Mouse (Mus musculus): ENCODE measurements around the gene Abcb9.

Gene Abcb9

GRCm38 (mm10) chr5:124095077-124095581, 469 bp downstream of the Abcb9 start:
- in situ Hi-C loops (cut with MboI; ENCODE audit: unreplicated experiment in 2 of 2), result loop anchor here in 1 of 2 experiments (25.0 kb wide), 1 partner anchor 133 kb away; the partner anchor contains the start of gene Hip1r

GRCm38 (mm10) chr5:124093852-124094604, 1.6 kb downstream of the Abcb9 start:
- in situ Hi-C loops (cut with MboI; ENCODE audit: unreplicated experiment in 2 of 2), result loop anchor here in 1 of 2 experiments (25.0 kb wide), 1 partner anchor 132 kb away; the partner anchor contains the start of gene Hip1r

DNA sequence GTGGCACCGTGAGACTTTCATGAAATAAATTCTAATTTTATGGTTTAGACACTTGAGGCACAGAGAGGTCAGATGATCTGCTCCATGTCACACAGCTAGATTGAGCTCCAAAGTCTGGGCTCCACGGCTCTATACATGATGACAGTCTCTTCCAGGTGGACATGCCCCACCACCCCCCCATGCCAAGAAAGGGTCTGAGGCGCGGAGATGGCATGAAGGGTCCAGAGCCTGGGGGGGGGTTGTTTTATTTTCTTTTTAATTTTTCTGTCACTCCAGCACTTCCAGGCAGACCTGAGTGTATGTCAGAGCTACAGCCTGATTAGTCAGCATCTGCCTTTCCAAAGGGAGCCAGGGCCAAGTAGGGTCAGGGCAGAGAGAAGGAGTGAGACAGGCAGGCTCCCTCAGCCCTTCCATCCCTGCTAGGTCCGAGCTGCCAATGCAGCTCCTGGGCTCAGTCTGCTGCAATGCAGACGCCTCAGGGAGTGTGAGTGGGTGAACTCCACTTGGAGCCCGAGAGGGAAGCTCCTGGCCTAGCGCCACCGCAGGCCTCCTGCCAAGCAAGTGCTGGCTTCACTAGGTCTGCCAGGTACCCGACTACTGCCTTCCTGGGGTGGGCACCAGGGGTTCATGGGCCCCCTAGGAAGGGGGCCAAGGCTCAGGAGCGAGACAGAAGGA, 2.3 kb downstream of the Abcb9 start:
- in situ Hi-C loops (cut with MboI; ENCODE audit: unreplicated experiment in 2 of 2), result loop anchor here in 1 of 2 experiments (25.0 kb wide), 1 partner anchor 131 kb away; the partner anchor contains the start of gene Hip1r

- in situ Hi-C loops (cut with MboI; ENCODE audit: unreplicated experiment in 2 of 2), result loop anchor here in 1 of 2 experiments (25.0 kb wide), 1 partner anchor 130 kb away; the partner anchor contains the start of gene Hip1r
Observed at GRCm38 (mm10) chr5:124091951-124092406, 3.6 kb downstream of the Abcb9 start.

DNA sequence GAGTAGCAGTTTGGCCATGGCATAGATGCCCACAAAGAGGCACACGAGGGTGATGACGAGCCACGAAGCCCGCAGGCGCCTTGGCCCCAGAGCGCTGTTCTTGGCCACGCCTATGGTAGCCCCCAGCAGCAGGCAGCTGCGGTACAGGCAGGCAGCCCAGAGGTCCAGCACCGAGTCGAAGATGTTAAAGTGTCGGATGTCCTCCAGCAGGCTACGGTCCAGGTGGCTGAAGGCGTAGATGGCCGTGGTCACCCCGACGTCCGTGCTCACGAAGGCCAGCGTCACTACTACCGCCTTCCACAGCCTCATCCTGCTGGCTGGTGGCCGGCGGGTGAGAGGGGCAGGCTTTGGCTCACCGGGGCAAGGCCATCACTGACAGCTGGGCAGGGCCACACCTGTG, 5.7 kb downstream of the Abcb9 start:
- in situ Hi-C loops (cut with MboI; ENCODE audit: unreplicated experiment in 2 of 2), result loop anchor here in 1 of 2 experiments (25.0 kb wide), 1 partner anchor 128 kb away; the partner anchor contains the start of gene Hip1r

DNA sequence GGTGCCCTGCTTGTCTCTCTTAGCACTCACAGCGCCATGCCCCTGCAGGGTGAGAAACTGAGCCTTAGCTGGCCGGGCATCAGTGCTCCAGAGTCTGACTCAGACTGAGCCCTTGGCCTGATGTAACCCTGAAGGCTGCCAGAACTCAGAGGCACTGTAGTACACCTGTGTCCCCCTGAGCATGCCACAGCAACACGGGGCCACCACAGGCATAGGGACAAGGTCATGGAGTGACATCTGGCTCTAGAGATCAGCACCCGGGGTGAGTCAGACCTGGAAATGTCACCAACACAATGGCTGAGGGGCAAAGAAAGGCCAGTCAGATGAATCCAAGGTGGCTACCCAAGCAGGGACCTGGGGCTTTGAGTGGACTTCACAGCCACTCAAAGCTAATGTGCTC, 8.7 kb downstream of the Abcb9 start:
- in situ Hi-C loops (cut with MboI; ENCODE audit: unreplicated experiment in 2 of 2), result loop anchor here in 1 of 2 experiments (25.0 kb wide), 1 partner anchor 125 kb away; the partner anchor contains the start of gene Hip1r

DNA sequence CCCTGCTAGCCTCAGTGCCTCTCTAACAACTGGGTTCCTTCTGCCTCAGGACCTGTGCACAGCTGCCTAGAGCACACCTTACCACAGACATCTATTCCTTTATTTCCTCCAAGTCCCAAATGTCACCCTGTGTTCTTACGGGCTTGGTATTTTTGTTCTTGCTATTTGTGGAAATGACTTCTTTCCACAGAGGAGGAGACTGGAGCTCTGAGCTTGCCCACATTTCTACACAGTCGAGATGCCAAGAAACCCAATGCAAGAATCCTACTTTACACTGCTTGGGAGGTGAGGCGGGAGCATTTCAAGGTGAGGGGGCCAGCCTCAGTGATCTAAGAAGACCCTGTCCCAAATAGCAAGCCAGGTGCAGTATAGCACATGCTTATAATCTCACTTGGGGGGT, 10.1 kb downstream of the Abcb9 start:
- in situ Hi-C loops (cut with MboI; ENCODE audit: unreplicated experiment in 2 of 2), result loop anchor here in 1 of 2 experiments (25.0 kb wide), 1 partner anchor 123 kb away; the partner anchor contains the start of gene Hip1r

DNA sequence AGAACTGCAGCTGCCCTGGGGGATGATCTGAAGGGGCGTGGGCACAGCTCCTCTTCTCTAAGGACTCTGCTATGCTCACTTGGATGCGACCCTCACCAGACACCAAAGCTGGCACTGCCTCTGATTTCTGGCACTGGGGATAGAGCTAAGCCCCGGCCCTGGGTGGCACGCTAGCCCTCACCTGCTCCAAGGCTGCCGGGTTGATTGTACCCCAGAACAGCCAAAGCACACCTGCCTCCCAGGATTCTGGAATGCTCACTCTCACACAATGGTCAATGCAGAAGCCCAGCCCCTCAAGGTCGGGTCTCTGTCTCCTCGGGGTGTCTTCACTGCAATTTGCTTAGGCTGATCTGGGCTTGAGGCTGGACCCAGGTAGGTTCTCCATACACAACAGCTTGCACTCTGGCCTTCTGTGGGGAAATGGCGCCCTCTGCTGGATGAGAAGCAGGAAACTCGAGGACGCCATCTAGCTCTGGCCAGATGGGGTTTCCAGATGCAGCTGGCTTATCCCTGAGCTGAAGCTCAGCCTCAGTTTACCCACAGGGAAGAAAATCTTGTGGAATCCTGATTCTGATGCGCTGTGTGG, 10.9 kb downstream of the Abcb9 start:
- in situ Hi-C loops (cut with MboI; ENCODE audit: unreplicated experiment in 2 of 2), result loop anchor here (5.0 to 25.0 kb wide), 3 partner anchors 82 to 137 kb away; partner anchors contain the start of gene Hip1r (in 1 of the 2)

DNA sequence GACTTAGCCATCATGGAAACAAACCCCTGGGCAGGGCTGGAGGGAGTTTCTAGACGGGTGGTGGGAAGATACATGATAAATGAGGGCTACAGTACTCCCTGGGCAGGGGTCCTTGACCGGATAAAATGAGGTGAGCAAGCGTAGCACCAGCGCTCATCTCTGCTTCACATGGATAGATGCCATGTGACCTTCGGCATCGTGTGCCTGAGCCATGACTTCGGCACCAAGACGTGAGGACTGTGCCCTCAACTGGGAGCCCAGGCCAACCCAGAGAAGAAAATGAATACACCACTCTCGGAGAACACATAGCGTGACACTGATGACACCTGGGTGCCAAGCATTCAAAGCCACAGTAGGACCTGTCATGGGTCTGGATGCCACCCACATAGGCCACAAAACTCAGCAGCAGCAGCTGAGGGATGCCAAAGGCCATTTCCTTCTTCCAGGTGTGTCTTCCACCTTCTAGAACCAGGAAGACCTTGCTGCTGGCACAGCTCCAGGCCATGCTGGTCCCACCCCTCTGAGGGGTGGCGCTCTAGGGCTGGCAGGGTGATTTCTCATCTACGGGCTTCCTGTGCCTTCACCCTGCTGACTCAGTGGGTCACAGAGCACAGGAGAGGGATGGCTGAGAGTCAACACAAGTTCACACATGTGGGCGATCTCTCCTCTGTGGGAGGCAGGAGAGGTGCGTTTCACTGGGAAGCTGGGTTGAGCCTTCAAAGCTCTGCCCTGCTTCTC, 11.6 kb downstream of the Abcb9 start:
- in situ Hi-C loops (cut with MboI; ENCODE audit: unreplicated experiment in 2 of 2), result loop anchor here (5.0 to 25.0 kb wide), 3 partner anchors 82 to 137 kb away; partner anchors contain the start of gene Hip1r (in 1 of the 2)

- in situ Hi-C loops (cut with MboI; ENCODE audit: unreplicated experiment in 2 of 2), result loop anchor here (5.0 to 25.0 kb wide), 3 partner anchors 81 to 136 kb away; partner anchors contain the start of gene Hip1r (in 1 of the 2)
Observed at GRCm38 (mm10) chr5:124082941-124083688, 12.5 kb downstream of the Abcb9 start.

DNA sequence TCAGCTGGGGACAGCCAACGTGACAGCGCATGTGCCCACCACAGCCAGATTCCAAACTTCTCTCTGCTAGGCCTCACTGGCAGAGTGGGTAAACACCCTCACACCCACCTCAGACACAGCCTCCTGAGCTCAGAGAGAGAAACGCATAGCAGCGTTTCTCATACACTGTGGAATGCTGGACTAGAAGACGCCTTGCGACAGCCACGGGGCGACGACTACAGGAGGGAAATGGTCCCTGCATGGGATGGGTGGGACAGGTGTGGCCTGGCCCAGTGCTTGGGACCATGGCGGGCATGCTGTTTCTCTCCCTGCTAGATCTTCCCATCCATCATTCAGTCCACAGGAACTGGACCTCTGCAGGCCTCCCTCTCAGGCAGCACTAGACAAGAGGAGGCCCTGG, 13.2 kb downstream of the Abcb9 start:
- in situ Hi-C loops (cut with MboI; ENCODE audit: unreplicated experiment in 2 of 2), result loop anchor here (5.0 to 25.0 kb wide), 3 partner anchors 80 to 135 kb away; partner anchors contain the start of gene Hip1r (in 1 of the 2)

DNA sequence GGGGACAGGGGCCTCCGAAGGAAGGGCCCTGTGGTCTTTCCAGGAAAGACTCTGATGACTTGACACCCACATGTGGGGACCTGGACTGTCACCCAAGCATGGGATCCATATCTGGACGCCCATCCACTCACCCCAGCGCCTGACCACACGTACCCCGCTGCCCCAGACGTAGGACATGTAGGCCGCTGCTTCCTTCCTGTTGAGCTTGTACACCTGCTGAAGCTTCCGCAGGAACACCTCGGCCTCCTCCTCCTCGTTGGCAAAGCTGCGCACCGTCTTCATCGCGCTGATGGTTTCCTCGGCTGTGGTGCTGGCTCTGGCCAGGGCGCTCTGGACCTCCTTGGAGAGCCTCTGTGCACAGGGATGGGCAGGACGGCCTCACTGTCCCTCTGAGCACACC, 15.7 kb downstream of the Abcb9 start:
- in situ Hi-C loops (cut with MboI; ENCODE audit: unreplicated experiment in 2 of 2), result loop anchor here (5.0 to 25.0 kb wide), 3 partner anchors 78 to 133 kb away; partner anchors contain the start of gene Hip1r (in 1 of the 2)

- in situ Hi-C loops (cut with MboI; ENCODE audit: unreplicated experiment in 2 of 2), result loop anchor here in 1 of 2 experiments (25.0 kb wide), 1 partner anchor 117 kb away; the partner anchor contains the start of gene Hip1r
Observed at GRCm38 (mm10) chr5:124078794-124079416, 16.7 kb downstream of the Abcb9 start.

DNA sequence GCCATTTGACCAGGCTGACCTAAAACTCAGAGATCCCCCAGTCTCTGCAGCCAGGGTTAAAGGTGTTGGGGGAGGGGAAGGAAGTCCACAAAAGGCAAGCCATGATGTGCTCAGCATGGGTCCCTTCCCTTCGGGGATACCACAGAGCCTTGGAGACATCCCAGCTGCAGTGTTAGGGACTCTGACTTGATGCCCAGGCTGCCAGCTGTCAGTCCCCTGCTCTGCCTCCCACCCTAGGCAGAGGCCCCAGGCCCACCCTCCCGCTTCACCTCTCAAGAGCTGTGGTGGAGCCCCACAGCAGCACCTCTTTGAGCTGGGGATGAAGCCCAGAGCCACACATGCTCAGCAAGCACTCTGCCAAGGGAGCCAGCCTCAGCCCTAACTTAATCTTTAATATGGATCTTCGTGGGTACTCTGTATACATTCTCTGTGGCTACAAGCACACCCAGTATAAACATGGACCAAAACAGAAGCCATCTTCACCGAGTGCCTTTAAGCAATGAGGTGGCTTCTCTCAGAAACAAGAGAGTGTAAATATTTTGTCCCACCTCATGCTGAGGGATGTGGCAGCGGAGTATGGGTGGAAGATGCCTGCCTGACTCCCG, 17.6 kb downstream of the Abcb9 start:
- in situ Hi-C loops (cut with MboI; ENCODE audit: unreplicated experiment in 2 of 2), result loop anchor here in 1 of 2 experiments (25.0 kb wide), 1 partner anchor 116 kb away; the partner anchor contains the start of gene Hip1r

DNA sequence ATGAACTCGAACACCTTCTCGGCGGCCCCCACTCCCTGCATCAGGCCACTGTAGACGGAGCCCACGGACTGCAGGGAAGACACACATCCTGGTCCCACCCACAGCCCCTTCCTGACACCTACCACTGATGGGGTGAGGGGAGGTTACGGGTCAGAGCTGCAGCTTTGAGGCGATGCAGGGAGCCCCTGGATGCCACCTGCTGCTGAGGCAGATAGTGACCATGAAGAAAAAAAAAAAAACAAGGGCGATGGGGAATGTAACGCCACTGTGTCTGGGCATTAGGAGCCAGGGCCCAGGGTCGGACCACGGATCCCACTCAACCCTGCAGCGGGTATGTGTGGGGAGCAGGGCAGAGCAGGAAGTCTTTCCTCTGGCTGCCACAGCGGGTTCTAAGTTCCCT, 18.4 kb downstream of the Abcb9 start:
- in situ Hi-C loops (cut with MboI; ENCODE audit: unreplicated experiment in 2 of 2), result loop anchor here in 1 of 2 experiments (25.0 kb wide), 1 partner anchor 115 kb away; the partner anchor contains the start of gene Hip1r

DNA sequence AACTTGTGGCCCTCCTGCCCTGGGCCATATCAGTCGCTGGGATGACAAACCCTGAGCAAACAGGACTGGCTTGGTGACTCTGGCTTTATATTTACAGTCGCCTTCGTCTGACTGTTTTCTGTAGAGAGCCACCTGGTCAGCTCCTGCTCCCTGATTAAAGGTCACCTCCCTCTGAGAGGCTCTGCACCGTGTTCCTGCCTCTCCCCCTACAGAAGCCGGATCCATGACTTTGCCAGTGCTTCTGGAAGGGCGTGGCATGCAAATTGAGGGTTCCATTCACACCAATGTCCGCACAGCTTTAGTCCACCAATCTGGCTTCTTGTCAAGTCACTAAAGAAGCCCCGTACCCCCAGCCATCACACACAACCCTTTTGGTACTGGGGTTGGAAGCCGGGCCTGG, 19.0 kb downstream of the Abcb9 start:
- in situ Hi-C loops (cut with MboI; ENCODE audit: unreplicated experiment in 2 of 2), result loop anchor here in 1 of 2 experiments (25.0 kb wide), 1 partner anchor 114 kb away; the partner anchor contains the start of gene Hip1r

DNA sequence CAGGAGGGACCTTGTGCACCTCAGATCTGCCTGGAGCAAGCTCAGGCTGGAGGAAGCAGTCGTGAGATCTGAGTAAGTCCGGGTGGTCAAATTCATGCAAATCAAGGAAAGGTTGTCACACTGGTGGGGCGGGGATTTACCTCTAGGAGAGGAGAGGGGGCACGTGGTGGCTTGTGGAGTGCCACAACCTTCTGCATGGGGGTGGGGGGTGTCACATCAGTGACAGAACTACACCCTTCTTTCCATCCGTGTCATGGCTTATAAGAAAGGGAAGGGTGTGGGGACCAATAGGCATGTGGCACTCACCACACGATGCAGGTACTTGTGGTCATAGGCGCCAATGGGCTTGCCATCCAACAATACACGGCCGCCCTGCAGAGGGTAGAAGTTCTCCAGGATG, 19.9 kb downstream of the Abcb9 start:
- in situ Hi-C loops (cut with MboI; ENCODE audit: unreplicated experiment in 2 of 2), result loop anchor here in 1 of 2 experiments (25.0 kb wide), 1 partner anchor 113 kb away; the partner anchor contains the start of gene Hip1r
